Mouse (Mus musculus) embryo, embryonic 9.5 days (tissue): Measurements from ENCODE around the gene Rbm44.
A peak's percentile ranks its signal among the peaks of the same experiment; 100 is the strongest.

Experiments
- DNase-seq: peaks from one replicate; pipeline ENCODE4 v3.0.0-alpha.2; 2017; ENCODE audit errors: extremely low spot score

Gene Rbm44

GRCm38 (mm10) chr1:91144813-91145212 is at the start of gene Rbm44:
TSS of gene Rbm44 (plus strand) at chr1:91145089.
- DNase-seq: peak; percentile 9

- no peak for DNase-seq
These were observed 49.6 kb upstream of the Rbm44 start for GRCm38 (mm10) chr1:91095258-91095657.

- DNase-seq: no peak
These were observed 49.0 kb upstream of the Rbm44 start for GRCm38 (mm10) chr1:91095853-91096252.

GRCm38 (mm10) chr1:91096490-91096889 is 48.4 kb upstream of the Rbm44 start:
- no peak for DNase-seq

GRCm38 (mm10) chr1:91097283-91097834 is 47.5 kb upstream of the Rbm44 start:
- no peak for DNase-seq

- DNase-seq: peak; percentile 73
These were observed 46.0 kb upstream of the Rbm44 start for GRCm38 (mm10) chr1:91098887-91099286.

GRCm38 (mm10) chr1:91101709-91102440 is 43.0 kb upstream of the Rbm44 start:
- DNase-seq: no peak

- DNase-seq: no peak
These were observed 41.4 kb upstream of the Rbm44 start for GRCm38 (mm10) chr1:91103366-91103983.

GRCm38 (mm10) chr1:91107548-91107947 is 37.3 kb upstream of the Rbm44 start:
- no peak for DNase-seq

- no peak for DNase-seq
These were observed 35.6 kb upstream of the Rbm44 start for GRCm38 (mm10) chr1:91109302-91109701.

- DNase-seq: no peak
These were observed 32.7 kb upstream of the Rbm44 start for GRCm38 (mm10) chr1:91112171-91112570.

GRCm38 (mm10) chr1:91112606-91113005 is 32.3 kb upstream of the Rbm44 start:
- DNase-seq: no peak

GRCm38 (mm10) chr1:91122121-91122520 is 22.8 kb upstream of the Rbm44 start:
- no peak for DNase-seq

GRCm38 (mm10) chr1:91123004-91123403 is 21.9 kb upstream of the Rbm44 start:
- no peak for DNase-seq

GRCm38 (mm10) chr1:91123466-91123865 is 21.4 kb upstream of the Rbm44 start:
- DNase-seq: no peak

- DNase-seq: no peak
These were observed 16.0 kb upstream of the Rbm44 start for GRCm38 (mm10) chr1:91128849-91129248.

GRCm38 (mm10) chr1:91137036-91137435 is 7.9 kb upstream of the Rbm44 start:
- DNase-seq: no peak

- no peak for DNase-seq
These were observed 6.6 kb downstream of the Rbm44 start for GRCm38 (mm10) chr1:91151509-91151908.

- DNase-seq: no peak
These were observed 21.9 kb downstream of the Rbm44 start for GRCm38 (mm10) chr1:91166798-91167197.

- no peak for DNase-seq
These were observed 24.3 kb downstream of the Rbm44 start for GRCm38 (mm10) chr1:91169157-91169556.

GRCm38 (mm10) chr1:91174796-91175195 is 29.9 kb downstream of the Rbm44 start:
- no peak for DNase-seq

GRCm38 (mm10) chr1:91176026-91176425 is 31.1 kb downstream of the Rbm44 start:
- no peak for DNase-seq

- DNase-seq: no peak
These were observed 32.0 kb downstream of the Rbm44 start for GRCm38 (mm10) chr1:91176871-91177270.
